Mouse (Mus musculus): ENCODE measurements at regions not wholly inside any gene's neighbourhood (a gene's known extent, or its start where the extent isn't known, plus 50 kb on each side); places are given as distances from the start of the nearest gene placed in this dataset.

DNA sequence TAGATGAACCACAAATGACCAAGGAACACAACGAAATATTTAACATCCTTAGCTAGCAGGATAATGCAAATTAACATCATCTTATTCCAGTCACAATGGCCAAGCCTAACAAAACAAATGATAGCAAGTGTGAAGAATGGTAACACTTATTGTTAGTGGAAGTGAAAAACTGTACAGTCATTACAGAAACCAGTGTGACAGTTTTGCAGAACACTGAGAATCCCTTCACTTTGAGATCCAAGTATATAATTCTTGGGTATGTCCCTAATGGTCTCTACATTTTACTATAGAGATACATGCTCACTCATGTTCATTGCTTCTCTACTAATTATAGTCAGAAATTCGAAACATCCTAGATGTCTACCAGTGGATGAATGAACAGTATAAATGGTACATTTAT is 212.3 kb downstream of the Tmem161b start:
- Histone ChIP-seq H3K9ac (no peak overlapping the region), H3K4me2 (replicated peaks) (no peak overlapping the region), H3K4me3 (no peak overlapping the region), H3K9me3 (no peaks in the 10 kb centered on the region), H3K36me3 (no peaks in the 10 kb centered on the region), H3K27ac (no peak overlapping the region), H3K27me3 (replicated peaks) (no peaks in the 10 kb centered on the region), H3K4me1 (no peaks in the 10 kb centered on the region)
- WGBS = 80% methylated on average over 2 of the region's 2 CpGs
- no peak for ATAC-seq (ENCODE audit: low FRiP score, low read depth)

DNA sequence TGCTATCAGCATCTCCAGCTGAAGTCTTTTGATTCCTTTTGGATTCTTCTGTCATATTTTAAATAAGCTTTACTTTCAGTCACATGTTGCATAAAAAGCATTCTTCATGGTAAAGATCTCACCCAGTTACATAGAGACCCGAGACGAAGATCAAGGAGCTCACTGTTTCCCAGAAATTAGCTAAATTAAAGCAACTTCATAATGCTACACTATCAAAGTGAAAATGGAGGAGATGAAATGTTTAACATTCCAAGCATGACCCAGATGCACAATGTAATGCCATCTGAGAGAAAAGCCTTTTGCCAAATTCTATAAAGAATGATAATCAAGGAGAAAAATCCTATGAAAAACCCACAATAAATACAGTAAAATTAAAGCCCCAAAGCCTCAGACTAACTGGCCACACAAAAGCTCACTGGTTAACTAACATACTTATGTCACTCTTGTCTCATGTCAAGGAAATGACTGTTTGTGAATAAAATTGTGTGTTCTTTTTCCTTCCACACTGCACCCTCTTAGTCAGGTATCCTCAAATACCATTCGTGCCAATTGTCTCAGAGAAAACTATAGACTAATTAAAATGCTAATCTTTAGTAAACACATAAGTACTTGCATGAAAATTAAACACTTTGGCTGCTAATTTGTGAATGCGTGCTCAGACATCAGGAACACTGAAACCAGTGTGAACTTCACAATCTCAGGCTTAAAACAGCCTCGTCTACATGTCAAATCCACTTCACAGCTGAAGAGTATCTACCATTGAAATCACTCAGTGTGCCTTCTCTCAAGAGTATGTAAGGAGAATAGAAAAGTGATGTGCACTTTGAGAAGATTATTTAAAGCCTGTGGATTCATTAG is 215.7 kb downstream of the Tmem161b start:
- Histone ChIP-seq H3K27me3 (replicated peaks) (no peaks in the 10 kb centered on the region), H3K9me3 (no peaks in the 10 kb centered on the region), H3K4me1 (no peaks in the 10 kb centered on the region), H3K9ac (no peak overlapping the region), H3K27ac (no peak overlapping the region), H3K4me2 (replicated peaks) (no peak overlapping the region), H3K4me3 (no peak overlapping the region), H3K36me3 (no peaks in the 10 kb centered on the region)
- no peak for ATAC-seq (ENCODE audit: low FRiP score, low read depth)
- 73% methylated on average over 5 of the region's 5 CpGs for WGBS

DNA sequence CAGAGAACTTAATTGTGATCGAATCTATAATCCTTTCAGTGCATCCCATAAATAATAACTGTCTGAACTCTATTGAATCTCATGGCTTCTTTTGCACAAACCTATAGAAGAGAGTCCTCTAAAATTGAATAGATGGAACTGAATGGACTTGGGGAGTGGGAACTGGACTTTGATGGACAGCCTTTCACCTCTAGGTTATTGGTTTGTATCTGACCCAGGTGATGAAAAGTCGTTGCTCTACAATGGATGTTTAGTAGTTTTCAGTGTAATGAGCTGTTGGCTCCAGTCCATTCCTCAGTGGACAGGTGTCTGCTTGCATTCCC is 216.3 kb downstream of the Tmem161b start:
- 87% methylated on average over 2 of the region's 2 CpGs for WGBS
- H3K4me3 ChIP-seq = no peak overlapping the region
- no peaks in the 10 kb centered on the region for H3K4me1 ChIP-seq
- H3K9ac ChIP-seq = no peak overlapping the region
- no peak overlapping the region for H3K4me2 ChIP-seq (replicated peaks)
- no peaks in the 10 kb centered on the region for H3K36me3 ChIP-seq
- no peaks in the 10 kb centered on the region for H3K27me3 ChIP-seq (replicated peaks)
- ATAC-seq (ENCODE audit: low FRiP score, low read depth) = no peak
- H3K27ac ChIP-seq = no peak overlapping the region
- no peaks in the 10 kb centered on the region for H3K9me3 ChIP-seq

DNA sequence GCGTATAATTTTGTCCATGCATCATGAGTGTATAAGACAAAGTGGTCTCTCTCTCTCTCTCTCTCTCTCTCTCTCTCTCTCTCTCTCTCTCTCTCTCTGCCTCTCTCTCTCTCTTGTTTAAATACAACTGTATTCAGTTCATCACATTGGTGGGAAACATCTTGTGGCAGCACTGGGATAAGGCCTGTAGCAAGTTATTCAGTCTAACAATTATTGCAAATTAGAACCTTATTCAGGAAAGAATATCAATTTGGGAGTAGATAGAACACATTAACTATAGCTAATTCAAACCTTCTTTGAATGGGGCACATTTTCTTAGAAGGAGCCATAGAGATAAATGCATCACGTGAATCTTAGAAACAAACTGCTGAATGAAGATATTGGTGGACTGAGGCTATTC is 226.4 kb downstream of the Tmem161b start:
- Histone ChIP-seq H3K4me1 (peaks cover 6% of the 10 kb centered on the region; the same call in 1 of the 2 replicates), H3K4me2 (replicated peaks) (no peak overlapping the region), H3K9me3 (no peaks in the 10 kb centered on the region), H3K27me3 (replicated peaks) (no peaks in the 10 kb centered on the region), H3K36me3 (no peaks in the 10 kb centered on the region), H3K27ac (peak overlapping the region; percentile 42; the same call in 1 of the 2 replicates), H3K4me3 (no peak overlapping the region), H3K9ac (no peak overlapping the region)
- peak; percentile 69; the same call in 1 of the 2 replicates for ATAC-seq (ENCODE audit: low FRiP score, low read depth)
- WGBS = 48% methylated on average over 2 of the region's 2 CpGs

DNA sequence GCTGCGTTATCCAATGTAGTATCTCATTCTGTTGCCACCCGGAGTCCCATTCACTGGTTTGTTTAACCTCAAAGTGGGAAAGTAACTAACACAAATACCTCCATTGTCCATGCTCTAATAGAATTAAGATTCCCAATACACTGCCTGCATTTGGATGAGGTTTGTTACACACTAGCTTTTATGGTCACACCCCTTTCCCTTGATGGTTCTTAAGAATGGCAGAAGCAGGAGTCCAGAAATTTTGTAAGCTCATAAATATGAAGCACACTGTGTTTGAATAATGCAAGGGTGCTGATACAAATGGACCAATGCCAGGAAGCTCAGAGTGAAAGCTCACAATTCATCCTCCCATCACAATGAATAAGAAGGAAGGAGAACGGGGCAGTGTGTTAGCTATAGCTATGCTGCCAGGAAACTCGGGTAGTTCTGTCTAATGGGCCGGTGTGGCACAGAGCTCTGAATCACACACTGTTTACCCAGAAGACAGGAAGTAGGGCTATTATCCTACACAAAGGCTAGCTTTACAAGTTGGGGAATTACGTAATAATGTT is 227.0 kb downstream of the Tmem161b start:
- Histone ChIP-seq H3K9ac (no peak overlapping the region), H3K27ac (no peak overlapping the region), H3K4me3 (no peak overlapping the region), H3K4me1 (peaks cover 6% of the 10 kb centered on the region; the same call in 1 of the 2 replicates), H3K4me2 (replicated peaks) (no peak overlapping the region), H3K9me3 (no peaks in the 10 kb centered on the region), H3K36me3 (no peaks in the 10 kb centered on the region), H3K27me3 (replicated peaks) (no peaks in the 10 kb centered on the region)
- peak; percentile 99 for ATAC-seq (ENCODE audit: low FRiP score, low read depth)
- 17% methylated on average over 6 of the region's 6 CpGs for WGBS

Measured in neural tube, embryonic 12.5 days (tissue).